Mouse (Mus musculus): ENCODE results near the gene Asic2. TPM values are rescaled to one million over a fixed set of nuclear protein-coding genes. Genes with fewer than 3 reads are reported as not detected.

Asic2 gene
- polyA plus RNA-seq, 1 experiment from 2014 or later, result 0.27 TPM

DNA sequence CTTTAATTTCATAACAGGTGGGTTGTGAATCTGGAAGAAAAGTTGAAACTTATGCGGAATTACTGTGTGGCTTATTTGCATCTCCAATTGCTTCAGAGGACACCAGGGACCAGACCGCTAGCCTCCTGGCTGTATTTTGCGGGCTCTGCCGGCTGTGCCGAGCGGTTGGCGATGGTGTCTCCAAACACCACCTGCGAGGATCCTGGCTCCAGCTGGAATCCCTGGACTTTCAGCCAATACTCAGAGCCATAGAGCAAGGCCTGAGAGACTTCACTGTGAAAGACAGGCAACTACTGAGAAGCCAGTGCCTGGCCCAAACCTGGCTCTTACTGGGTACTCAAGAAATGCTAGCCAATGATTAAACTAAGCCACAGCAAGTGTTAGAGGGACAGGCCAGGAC lies 953.5 kb downstream of the Asic2 start:
- ATAC-seq (ENCODE audit: insufficient read depth, low FRiP score), result no peak
- Histone ChIP-seq H3K27me3 (ENCODE audit: control insufficient read depth, insufficient read depth, low read length) (no peaks in the 10 kb centered on the region), H3K4me2 (ENCODE audit: low read depth, low read length) (no peak overlapping the region), H3K36me3 (ENCODE audit: control insufficient read depth, insufficient read depth, low read length) (no peaks in the 10 kb centered on the region), H3K9ac (ENCODE audit: low read length) (no peak overlapping the region), H3K4me1 (ENCODE audit: control insufficient read depth, insufficient read depth, low read length) (no peaks in the 10 kb centered on the region), H3K27ac (ENCODE audit: low read length) (no peak overlapping the region), H3K4me3 (replicated peaks; ENCODE audit: low read length) (no peak overlapping the region), H3K9me3 (replicated peaks; ENCODE audit: control insufficient read depth, low read length) (no peaks in the 10 kb centered on the region)
- 96% methylated on average over 8 of the region's 8 CpGs for WGBS

DNA sequence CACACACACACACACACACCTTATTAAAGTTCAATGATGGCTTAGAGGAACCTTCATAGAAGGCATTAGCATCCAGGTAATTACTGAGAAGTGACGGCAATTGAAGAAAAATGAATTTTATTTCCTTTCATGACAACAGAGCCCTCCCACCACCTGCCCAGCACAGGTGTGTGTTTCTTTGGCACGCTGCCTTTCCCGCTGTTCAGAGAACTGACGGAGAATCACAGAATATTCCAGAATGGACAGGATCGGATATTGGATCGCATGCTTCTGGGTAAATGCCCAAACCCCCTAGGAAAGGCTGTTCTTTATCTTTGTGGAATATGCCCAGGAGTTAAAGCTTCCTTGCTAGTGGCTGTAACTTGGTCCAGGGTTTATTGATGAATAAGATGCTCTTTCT lies 954.8 kb downstream of the Asic2 start:
- H3K27me3 ChIP-seq (ENCODE audit: control insufficient read depth, insufficient read depth, low read length), result no peaks in the 10 kb centered on the region
- WGBS, result 87% methylated on average over 6 of the region's 6 CpGs
- ATAC-seq (ENCODE audit: insufficient read depth, low FRiP score), result no peak
- H3K4me2 ChIP-seq (ENCODE audit: low read depth, low read length), result no peak overlapping the region
- H3K4me1 ChIP-seq (ENCODE audit: control insufficient read depth, insufficient read depth, low read length), result no peaks in the 10 kb centered on the region
- no peak overlapping the region for H3K4me3 ChIP-seq (replicated peaks; ENCODE audit: low read length)
- no peaks in the 10 kb centered on the region for H3K9me3 ChIP-seq (replicated peaks; ENCODE audit: control insufficient read depth, low read length)
- no peaks in the 10 kb centered on the region for H3K36me3 ChIP-seq (ENCODE audit: control insufficient read depth, insufficient read depth, low read length)
- H3K9ac ChIP-seq (ENCODE audit: low read length), result no peak overlapping the region
- no peak overlapping the region for H3K27ac ChIP-seq (ENCODE audit: low read length)

DNA sequence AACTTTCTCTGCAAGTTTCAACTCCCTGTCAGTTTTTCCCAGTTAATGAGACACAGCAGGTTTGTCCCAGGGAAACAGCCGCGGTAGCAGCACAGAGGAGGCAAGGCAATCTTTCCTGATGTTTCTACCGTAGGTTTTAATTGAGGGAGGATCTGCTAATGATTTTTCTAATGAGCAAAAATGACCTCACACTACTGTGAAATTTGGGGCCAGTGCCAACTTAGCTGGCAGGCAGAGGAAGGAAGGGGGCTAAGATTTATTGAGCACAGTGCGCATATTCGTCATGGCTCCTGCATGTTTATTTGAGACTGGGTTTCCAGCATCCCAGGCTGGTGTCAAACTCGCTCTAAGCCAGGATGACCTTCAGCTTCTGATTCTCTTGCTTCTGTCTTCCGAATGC lies 957.5 kb downstream of the Asic2 start:
- H3K27ac ChIP-seq (ENCODE audit: low read length), result no peak overlapping the region
- WGBS, result 65% methylated on average over 7 of the region's 7 CpGs
- H3K4me2 ChIP-seq (ENCODE audit: low read depth, low read length), result no peak overlapping the region
- no peaks in the 10 kb centered on the region for H3K9me3 ChIP-seq (replicated peaks; ENCODE audit: control insufficient read depth, low read length)
- no peaks in the 10 kb centered on the region for H3K4me1 ChIP-seq (ENCODE audit: control insufficient read depth, insufficient read depth, low read length)
- ATAC-seq (ENCODE audit: insufficient read depth, low FRiP score), result no peak
- H3K9ac ChIP-seq (ENCODE audit: low read length), result no peak overlapping the region
- H3K27me3 ChIP-seq (ENCODE audit: control insufficient read depth, insufficient read depth, low read length), result no peaks in the 10 kb centered on the region
- no peaks in the 10 kb centered on the region for H3K36me3 ChIP-seq (ENCODE audit: control insufficient read depth, insufficient read depth, low read length)
- H3K4me3 ChIP-seq (replicated peaks; ENCODE audit: low read length), result no peak overlapping the region

- H3K27ac ChIP-seq (ENCODE audit: low read length), result no peak overlapping the region
- ATAC-seq (ENCODE audit: insufficient read depth, low FRiP score), result no peak
- WGBS, result 89% methylated on average over 12 of the region's 12 CpGs
- H3K4me2 ChIP-seq (ENCODE audit: low read depth, low read length), result no peak overlapping the region
- no peaks in the 10 kb centered on the region for H3K36me3 ChIP-seq (ENCODE audit: control insufficient read depth, insufficient read depth, low read length)
- H3K9ac ChIP-seq (ENCODE audit: low read length), result no peak overlapping the region
- H3K4me3 ChIP-seq (replicated peaks; ENCODE audit: low read length), result no peak overlapping the region
- H3K4me1 ChIP-seq (ENCODE audit: control insufficient read depth, insufficient read depth, low read length), result no peaks in the 10 kb centered on the region
- H3K27me3 ChIP-seq (ENCODE audit: control insufficient read depth, insufficient read depth, low read length), result no peaks in the 10 kb centered on the region
- no peaks in the 10 kb centered on the region for H3K9me3 ChIP-seq (replicated peaks; ENCODE audit: control insufficient read depth, low read length)
Measured at GRCm38 (mm10) chr11:81009366-81009765, 958.9 kb downstream of the Asic2 start.

- no peak overlapping the region for H3K4me2 ChIP-seq (ENCODE audit: low read depth, low read length)
- no peak overlapping the region for H3K9ac ChIP-seq (ENCODE audit: low read length)
- 57% methylated on average over 2 of the region's 2 CpGs for WGBS
- H3K4me3 ChIP-seq (replicated peaks; ENCODE audit: low read length), result no peak overlapping the region
- no peaks in the 10 kb centered on the region for H3K27me3 ChIP-seq (ENCODE audit: control insufficient read depth, insufficient read depth, low read length)
- no peak overlapping the region for H3K27ac ChIP-seq (ENCODE audit: low read length)
- H3K36me3 ChIP-seq (ENCODE audit: control insufficient read depth, insufficient read depth, low read length), result no peaks in the 10 kb centered on the region
- H3K4me1 ChIP-seq (ENCODE audit: control insufficient read depth, insufficient read depth, low read length), result no peaks in the 10 kb centered on the region
- ATAC-seq (ENCODE audit: insufficient read depth, low FRiP score), result no peak
- H3K9me3 ChIP-seq (replicated peaks; ENCODE audit: control insufficient read depth, low read length), result no peaks in the 10 kb centered on the region
Measured at GRCm38 (mm10) chr11:81005831-81006230, 962.4 kb downstream of the Asic2 start.

DNA sequence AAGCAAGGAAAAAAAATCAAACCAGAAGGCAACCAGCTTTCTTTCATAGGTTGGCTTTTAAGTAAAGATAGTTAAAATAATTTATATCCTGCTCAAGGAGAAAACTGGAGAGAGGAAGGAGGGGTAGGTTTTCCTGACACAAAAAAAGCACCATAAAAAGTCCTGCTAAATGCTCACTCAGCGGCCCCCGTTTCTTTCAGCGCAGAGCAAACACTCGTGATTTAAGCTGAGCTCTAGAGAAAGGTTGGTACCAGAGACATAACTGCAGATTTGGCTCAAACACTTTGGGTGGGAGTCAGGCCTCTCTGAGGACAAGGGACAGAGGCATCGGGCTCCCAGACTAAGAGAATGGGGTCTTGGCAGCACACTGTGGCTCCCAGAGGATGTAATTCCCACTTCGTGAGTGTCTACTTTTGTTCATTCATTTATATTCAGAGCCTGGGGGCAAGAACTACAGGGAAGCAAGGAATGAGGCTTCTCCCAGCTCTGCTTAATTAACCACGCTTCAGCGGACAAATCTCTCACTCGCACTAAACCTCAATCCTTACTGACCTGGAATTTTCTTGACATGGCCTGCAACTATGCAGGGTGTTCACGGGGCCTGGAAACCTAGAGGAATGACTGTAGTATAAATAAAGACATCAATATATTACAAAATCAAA lies 965.4 kb downstream of the Asic2 start:
- no peak overlapping the region for H3K4me3 ChIP-seq (replicated peaks; ENCODE audit: low read length)
- ATAC-seq (ENCODE audit: insufficient read depth, low FRiP score), result no peak
- H3K4me1 ChIP-seq (ENCODE audit: control insufficient read depth, insufficient read depth, low read length), result no peaks in the 10 kb centered on the region
- H3K27ac ChIP-seq (ENCODE audit: low read length), result no peak overlapping the region
- no peak overlapping the region for H3K9ac ChIP-seq (ENCODE audit: low read length)
- 73% methylated on average over 10 of the region's 10 CpGs for WGBS
- H3K9me3 ChIP-seq (replicated peaks; ENCODE audit: control insufficient read depth, low read length), result no peaks in the 10 kb centered on the region
- H3K36me3 ChIP-seq (ENCODE audit: control insufficient read depth, insufficient read depth, low read length), result no peaks in the 10 kb centered on the region
- H3K27me3 ChIP-seq (ENCODE audit: control insufficient read depth, insufficient read depth, low read length), result no peaks in the 10 kb centered on the region
- H3K4me2 ChIP-seq (ENCODE audit: low read depth, low read length), result no peak overlapping the region

DNA sequence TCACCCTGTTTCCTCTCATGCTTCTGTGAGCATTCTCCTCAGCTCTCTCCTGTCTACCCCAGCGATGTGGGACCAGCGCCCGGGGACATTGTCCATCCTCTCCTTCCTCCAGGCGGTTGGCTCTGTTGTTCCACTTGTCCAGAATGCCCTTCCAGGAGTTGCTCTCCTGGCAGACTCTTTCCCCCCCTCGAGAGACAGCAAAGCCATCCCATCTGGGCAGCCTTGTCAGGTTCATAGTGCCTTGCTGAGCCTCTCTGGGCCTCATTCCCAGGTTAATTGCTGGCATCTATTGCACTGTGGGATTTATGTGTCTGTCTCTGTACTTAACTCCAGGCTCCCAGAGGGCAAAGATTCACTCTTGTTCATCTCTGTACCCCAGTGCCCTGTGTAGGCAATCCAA lies 972.6 kb downstream of the Asic2 start:
- WGBS, result 85% methylated on average over 5 of the region's 5 CpGs

GRCm38 (mm10) chr11:80983530-80983929 lies 984.7 kb downstream of the Asic2 start:
- no peaks in the 10 kb centered on the region for H3K36me3 ChIP-seq (ENCODE audit: control insufficient read depth, insufficient read depth, low read length)

More for the DNA sequence above, 972.6 kb downstream of the Asic2 start:
- no peaks in the 10 kb centered on the region for H3K27me3 ChIP-seq (ENCODE audit: control insufficient read depth, insufficient read depth, low read length)
- H3K4me3 ChIP-seq (replicated peaks; ENCODE audit: low read length), result no peak overlapping the region
- no peaks in the 10 kb centered on the region for H3K9me3 ChIP-seq (replicated peaks; ENCODE audit: control insufficient read depth, low read length)
- ATAC-seq (ENCODE audit: insufficient read depth, low FRiP score), result no peak
- H3K4me1 ChIP-seq (ENCODE audit: control insufficient read depth, insufficient read depth, low read length), result no peaks in the 10 kb centered on the region
- no peak overlapping the region for H3K9ac ChIP-seq (ENCODE audit: low read length)
- no peaks in the 10 kb centered on the region for H3K36me3 ChIP-seq (ENCODE audit: control insufficient read depth, insufficient read depth, low read length)
- H3K27ac ChIP-seq (ENCODE audit: low read length), result no peak overlapping the region
- no peak overlapping the region for H3K4me2 ChIP-seq (ENCODE audit: low read depth, low read length)

DNA sequence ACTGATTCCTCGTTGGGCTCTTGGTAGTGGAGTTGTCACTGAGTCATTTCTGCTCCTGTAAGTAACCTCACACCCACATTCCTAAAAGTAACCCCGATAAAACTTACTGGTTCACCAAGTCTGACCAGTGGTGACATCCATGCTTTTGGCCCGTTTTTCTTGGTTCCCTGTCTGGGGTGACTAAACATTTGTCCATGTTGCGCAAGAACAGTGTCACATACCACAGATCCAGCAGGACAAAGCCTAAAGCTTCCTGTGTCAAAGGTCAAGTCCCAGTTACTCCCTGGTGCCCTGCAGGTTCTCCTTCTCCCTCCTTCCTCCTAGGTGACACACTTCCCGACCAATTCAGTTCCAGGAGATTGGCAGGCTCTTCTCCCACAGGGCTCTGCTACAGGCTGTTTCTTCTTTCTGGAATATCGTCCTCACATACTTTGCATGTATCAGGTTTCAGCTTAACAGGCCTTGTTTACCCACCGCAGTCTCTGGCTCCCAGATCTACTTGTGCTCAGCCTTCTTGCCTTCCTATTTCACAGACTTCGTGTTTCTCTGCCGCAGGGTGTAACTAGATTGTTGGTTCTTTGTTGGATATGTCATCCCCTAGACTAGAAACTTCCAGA lies 991.9 kb downstream of the Asic2 start:
- Histone ChIP-seq H3K4me3 (replicated peaks; ENCODE audit: low read length) (no peak overlapping the region), H3K4me1 (ENCODE audit: control insufficient read depth, insufficient read depth, low read length) (no peaks in the 10 kb centered on the region), H3K27me3 (ENCODE audit: control insufficient read depth, insufficient read depth, low read length) (no peaks in the 10 kb centered on the region), H3K4me2 (ENCODE audit: low read depth, low read length) (no peak overlapping the region), H3K9me3 (replicated peaks; ENCODE audit: control insufficient read depth, low read length) (no peaks in the 10 kb centered on the region), H3K36me3 (ENCODE audit: control insufficient read depth, insufficient read depth, low read length) (no peaks in the 10 kb centered on the region), H3K9ac (ENCODE audit: low read length) (no peak overlapping the region), H3K27ac (ENCODE audit: low read length) (no peak overlapping the region)
- no peak for ATAC-seq (ENCODE audit: insufficient read depth, low FRiP score)
- 45% methylated on average over 9 of the region's 9 CpGs for WGBS

More at GRCm38 (mm10) chr11:80983530-80983929, 984.7 kb downstream of the Asic2 start:
- Histone ChIP-seq H3K4me2 (ENCODE audit: low read depth, low read length) (no peak overlapping the region), H3K9me3 (replicated peaks; ENCODE audit: control insufficient read depth, low read length) (no peaks in the 10 kb centered on the region), H3K4me3 (replicated peaks; ENCODE audit: low read length) (no peak overlapping the region), H3K9ac (ENCODE audit: low read length) (no peak overlapping the region), H3K27ac (ENCODE audit: low read length) (no peak overlapping the region), H3K27me3 (ENCODE audit: control insufficient read depth, insufficient read depth, low read length) (no peaks in the 10 kb centered on the region), H3K4me1 (ENCODE audit: control insufficient read depth, insufficient read depth, low read length) (no peaks in the 10 kb centered on the region)
- 82% methylated on average over 5 of the region's 5 CpGs for WGBS
- ATAC-seq (ENCODE audit: insufficient read depth, low FRiP score), result no peak
